Mouse (Mus musculus) cerebellum, adult 2 months (tissue): Measurements from ENCODE around the gene Rptn. TPM values are rescaled to one million over a fixed set of nuclear protein-coding genes. Genes with fewer than 3 reads are reported as not detected.
"Not testable (repeated sequence)": the region's sequence is repeated elsewhere in the genome, so short reads cannot be mapped to it uniquely, and the experiment has no call there.

Experiments
- DNase-seq, 2 experiments: peaks; one replicate each; pipeline ENCODE4 v3.0.0; 2021
- H3K27ac ChIP-seq: fragments of 200-500 bp; 2 replicates; pipeline ENCODE4 v1.5.1; 2012; ENCODE audit warnings: low read length, control low read depth, inconsistent platforms; ENCODE audit not compliant: insufficient read depth
- H3K27me3 ChIP-seq: fragments of 200-500 bp; 2 replicates; pipeline ENCODE4 v1.6.1; 2012; ENCODE audit warnings: inconsistent platforms, mild to moderate bottlenecking, low read length, moderate library complexity; ENCODE audit not compliant: control insufficient read depth, insufficient read depth
- H3K4me1 ChIP-seq: fragments of 200-500 bp; 2 replicates; pipeline ENCODE4 v1.6.1; 2011; ENCODE audit warnings: low read length; ENCODE audit not compliant: control insufficient read depth, insufficient read depth
- H3K4me3 ChIP-seq: fragments of 200-500 bp; replicated peaks from 2 replicates; pipeline ENCODE3; 2011; ENCODE audit warnings: mild to moderate bottlenecking, low read depth, low read length, control low read depth; ENCODE audit not compliant: insufficient read depth
- CTCF ChIP-seq: fragments of 200-500 bp; IDR thresholded peaks from 2 replicates; pipeline ENCODE4 v1.5.1; 2011; ENCODE audit warnings: low read depth, mild to moderate bottlenecking, control low read depth, low read length, moderate library complexity, borderline replicate concordance; ENCODE audit not compliant: insufficient read depth
- POLR2A ChIP-seq: fragments of 200-500 bp; IDR thresholded peaks from 2 replicates; pipeline ENCODE4 v1.6.1; 2011; ENCODE audit warnings: low read length, control low read depth, borderline replicate concordance; ENCODE audit not compliant: insufficient read depth
- WGBS: fragments of 180-500 bp; shearing (Covaris S2); methylation state at CpG from one replicate; pipeline ENCODE4 v1.1.7; 2018; 5-methylcytosine and 5-hydroxymethylcytosine counted together
- polyA plus RNA-seq: library from polyadenylated mRNA; depleted of rRNA; stranded (reverse); fragments of >200 nt; gene quantifications from 2 replicates; pipeline ENCODE4 v1.2.3, GENCODE M21; 2012; rRNA removed

Gene Rptn
- polyA plus RNA-seq, 1 experiment = not detected

- Histone ChIP-seq H3K4me3 (peak overlapping the region; percentile 54), H3K27ac (no peak overlapping the region), H3K4me1 (peaks cover 3% of the 10 kb centered on the region; the same call in 1 of the 2 replicates), H3K27me3 (peaks cover 4% of the 10 kb centered on the region; the same call in 1 of the 2 replicates)
- peak; percentile 18 to 47 for DNase-seq
- TF ChIP-seq CTCF (no peak), POLR2A (no peak)
- WGBS = 2% methylated on average over 56 of the region's 56 CpGs
These were observed 51.1 kb downstream of the Rptn start for GRCm38 (mm10) chr3:93444343-93445164.

- DNase-seq = peak; percentile 5 to 27
- WGBS = under 1% methylated on average over 36 of the region's 36 CpGs
- TF ChIP-seq CTCF (no peak), POLR2A (no peak)
- peak overlapping the region; percentile 54 for H3K4me3 ChIP-seq
- peaks cover 4% of the 10 kb centered on the region; the same call in 1 of the 2 replicates for H3K27me3 ChIP-seq
- peaks cover 3% of the 10 kb centered on the region; the same call in 1 of the 2 replicates for H3K4me1 ChIP-seq
- H3K27ac ChIP-seq = no peak overlapping the region
These were observed 51.7 kb downstream of the Rptn start for GRCm38 (mm10) chr3:93445165-93445705.

GRCm38 (mm10) chr3:93446128-93446755 is 52.7 kb downstream of the Rptn start:
- Histone ChIP-seq H3K27ac (no peak overlapping the region), H3K4me1 (peaks cover 3% of the 10 kb centered on the region; the same call in 1 of the 2 replicates), H3K27me3 (peaks cover 4% of the 10 kb centered on the region; the same call in 1 of the 2 replicates), H3K4me3 (peak overlapping the region; percentile 54)
- no peak for TF ChIP-seq CTCF
- DNase-seq = peak; percentile 22 to 35
- WGBS = 1% methylated on average over 54 of the region's 54 CpGs

DNA sequence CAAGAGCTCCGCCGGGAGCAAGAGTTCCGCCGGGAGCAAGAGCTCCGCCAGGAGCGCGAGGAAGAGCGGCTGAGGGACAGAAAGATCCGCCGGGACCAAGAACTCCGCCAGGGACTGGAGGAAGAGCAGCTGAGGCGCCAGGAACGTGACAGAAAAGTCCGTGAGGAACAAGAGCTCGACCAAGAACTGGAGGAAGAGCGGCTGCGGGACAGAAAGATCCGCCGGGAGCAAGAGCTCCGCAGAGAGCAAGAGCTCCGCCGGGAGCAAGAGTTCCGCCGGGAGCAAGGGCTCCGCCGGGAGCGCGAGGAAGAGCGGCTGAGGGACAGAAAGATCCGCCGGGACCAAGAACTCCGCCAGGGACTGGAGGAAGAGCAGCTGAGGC is 53.2 kb downstream of the Rptn start:
- 2% methylated on average over 32 of the region's 32 CpGs for WGBS
- not testable (repeated sequence) for H3K27me3 ChIP-seq, DNase-seq, H3K27ac ChIP-seq, H3K4me1 ChIP-seq
- H3K4me3 ChIP-seq = peak overlapping the region; percentile 26

GRCm38 (mm10) chr3:93447138-93447841 is 53.8 kb downstream of the Rptn start:
- Histone ChIP-seq H3K4me1 (peaks cover 3% of the 10 kb centered on the region; the same call in 1 of the 2 replicates), H3K4me3 (peak overlapping the region; percentile 51), H3K27me3 (peaks cover 4% of the 10 kb centered on the region; the same call in 1 of the 2 replicates), H3K27ac (no peak overlapping the region)
- no peak for TF ChIP-seq POLR2A
- TF ChIP-seq CTCF = peak; percentile 22; the same call in 1 of the 2 replicates
- peak; percentile 54 to 58 for DNase-seq
- WGBS = under 1% methylated on average over 59 of the region's 59 CpGs

Other genes with a start within 250 kb of the Rptn start
- not detected in 2 replicates for gene Crnn, start 248.9 kb upstream of the Rptn start, polyA plus RNA-seq
- gene Flg2, start 196.4 kb upstream of the Rptn start, polyA plus RNA-seq = not detected in 2 replicates
- not detected in 2 replicates for gene Flg, start 120.2 kb upstream of the Rptn start, polyA plus RNA-seq
- gene Hrnr, start 74.0 kb upstream of the Rptn start, polyA plus RNA-seq = not detected in 2 replicates
- gene Tchh, start 48.6 kb downstream of the Rptn start, polyA plus RNA-seq = 0.79 and 0.82 TPM in 2 replicates
- not detected in 2 replicates for gene Tchhl1, start 75.1 kb downstream of the Rptn start, polyA plus RNA-seq
- 25.5 and 25.9 TPM in 2 replicates for gene S100a11, start 126.8 kb downstream of the Rptn start, polyA plus RNA-seq
- 60.1 and 60.6 TPM in 2 replicates for gene S100a10, start 161.4 kb downstream of the Rptn start, polyA plus RNA-seq